Mouse (Mus musculus): ENCODE measurements at regions not wholly inside any gene's neighbourhood (a gene's known extent, or its start where the extent isn't known, plus 50 kb on each side); places are given as distances from the start of the nearest gene placed in this dataset.

- intact Hi-C loops (cut with DNase I), result no loop called here
- DNase-seq (ENCODE audit: low spot score in 2 of 2), result no peak
Observed at GRCm38 (mm10) chr10:43709278-43710033, 131.4 kb downstream of the Cd24a start.

DNA sequence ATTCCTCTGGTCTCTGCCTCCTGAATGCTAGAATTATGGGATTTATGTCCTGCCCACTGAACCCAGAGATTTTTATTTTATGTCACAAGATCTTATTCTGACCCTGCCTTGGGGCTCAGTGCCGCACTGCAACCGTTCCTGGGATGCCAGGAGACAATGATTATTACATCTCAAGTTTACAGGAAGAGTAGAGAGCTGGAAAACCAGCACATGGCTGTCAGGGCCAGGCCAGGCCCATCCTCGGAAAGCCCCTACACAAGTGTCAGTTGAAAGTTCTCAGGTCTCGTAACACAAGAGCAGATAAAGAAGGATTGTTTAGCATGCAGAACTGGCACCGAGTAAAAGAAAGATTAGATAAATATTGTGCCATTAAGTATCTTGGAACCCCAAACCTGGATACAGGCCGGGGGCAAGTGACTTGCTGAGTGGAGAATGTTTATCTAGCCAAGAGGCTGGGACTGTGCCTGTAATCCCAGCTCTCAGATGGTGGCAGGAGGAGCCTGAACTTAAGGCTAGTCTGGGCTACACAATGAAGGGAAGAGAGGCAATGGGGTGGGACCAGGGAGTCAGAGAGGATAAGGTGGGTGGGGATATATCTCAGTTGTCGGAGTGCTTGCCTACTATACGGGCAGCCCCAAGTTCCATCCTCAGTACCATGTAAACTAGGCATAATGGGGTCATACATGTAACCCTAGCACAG, 132.3 kb downstream of the Cd24a start:
- intact Hi-C loops (cut with DNase I), result no loop called here

GRCm38 (mm10) chr10:43710886-43711256, 132.8 kb downstream of the Cd24a start:
- no peak for DNase-seq (ENCODE audit: low spot score in 2 of 2)
- intact Hi-C loops (cut with DNase I), result no loop called here

More for the DNA sequence above, 132.3 kb downstream of the Cd24a start:
- no peak for DNase-seq (ENCODE audit: low spot score in 2 of 2)

- DNase-seq (ENCODE audit: low spot score in 2 of 2), result no peak
- intact Hi-C loops (cut with DNase I), result no loop called here
Observed at GRCm38 (mm10) chr10:43712657-43713056, 134.6 kb downstream of the Cd24a start.

- intact Hi-C loops (cut with DNase I), result no loop called here
Observed at GRCm38 (mm10) chr10:43718768-43719167, 140.7 kb downstream of the Cd24a start.

GRCm38 (mm10) chr10:43721356-43721755, 143.3 kb downstream of the Cd24a start:
- DNase-seq (ENCODE audit: low spot score in 2 of 2), result no peak
- intact Hi-C loops (cut with DNase I), result loop anchor here (10.0 kb wide), 1 partner anchor 147 kb away; the partner anchor contains the start of gene Cd24a

More at GRCm38 (mm10) chr10:43718768-43719167, 140.7 kb downstream of the Cd24a start:
- DNase-seq (ENCODE audit: low spot score in 2 of 2), result no peak

DNA sequence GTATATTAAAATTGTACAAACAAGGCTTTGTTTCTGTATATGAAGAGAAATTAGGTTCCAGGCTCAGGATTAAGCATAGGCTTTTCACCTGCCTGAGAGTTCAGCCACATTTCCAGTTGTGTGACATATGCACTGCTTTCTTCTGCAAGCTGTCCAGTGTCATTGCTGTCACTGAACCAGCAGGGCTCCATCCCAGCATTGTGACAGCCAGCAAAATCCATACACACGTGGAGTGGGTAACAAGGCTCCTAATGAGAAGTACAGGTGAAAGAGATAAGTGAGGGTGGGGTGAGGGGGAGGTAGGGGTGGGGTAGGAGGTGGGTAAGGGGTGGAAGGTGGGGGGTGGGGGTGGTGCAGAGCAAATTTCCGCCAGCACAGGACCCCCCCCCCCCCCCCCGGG, 144.1 kb downstream of the Cd24a start:
- no peak for DNase-seq (ENCODE audit: low spot score in 2 of 2)
- intact Hi-C loops (cut with DNase I), result loop anchor here (10.0 kb wide), 1 partner anchor 147 kb away; the partner anchor contains the start of gene Cd24a

DNA sequence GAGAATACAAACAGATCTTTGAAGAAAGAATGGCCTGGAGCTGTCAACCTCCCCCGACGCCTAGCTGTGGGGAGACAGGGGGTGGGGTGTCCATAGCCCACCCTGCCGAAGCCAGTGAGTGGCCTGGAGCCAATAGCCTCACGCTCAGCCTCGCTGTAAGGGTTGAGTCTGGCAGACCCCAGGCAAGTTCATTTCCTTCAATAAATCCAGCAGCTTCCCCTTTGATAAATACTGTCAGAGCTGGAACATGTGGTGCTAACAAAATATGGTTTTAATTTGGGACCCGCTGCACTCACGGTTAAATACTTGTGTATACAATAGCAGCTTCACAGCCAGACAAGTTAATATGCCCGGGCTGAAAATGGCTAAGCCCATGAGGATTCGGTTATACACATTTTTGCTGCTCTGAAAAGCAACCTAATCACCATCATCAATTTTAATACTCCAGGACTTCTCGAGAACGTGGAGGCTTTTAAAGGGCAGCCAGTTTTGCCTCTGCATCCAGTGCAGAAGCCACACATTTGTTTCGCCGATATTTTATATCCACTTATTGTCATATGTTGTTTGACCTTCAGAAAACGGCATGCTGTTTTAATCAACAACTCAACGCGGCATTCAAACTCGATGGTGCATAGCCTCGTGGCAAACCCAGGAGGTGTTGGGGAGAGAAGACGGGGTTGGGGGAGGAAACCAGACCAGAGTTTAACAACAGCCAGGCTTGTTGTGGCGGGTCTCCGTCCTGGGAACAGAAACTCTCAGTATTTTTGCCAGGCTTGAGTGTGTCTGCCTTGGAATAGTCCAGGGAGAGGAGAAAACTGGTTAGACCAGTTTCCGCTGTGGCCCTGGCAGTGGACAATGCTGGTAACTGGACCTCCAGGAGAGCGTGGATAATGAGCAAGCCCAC, 144.9 kb downstream of the Cd24a start:
- intact Hi-C loops (cut with DNase I), result loop anchor here (10.0 kb wide), 1 partner anchor 148 kb away; the partner anchor contains the start of gene Cd24a
- no peak for DNase-seq (ENCODE audit: low spot score in 2 of 2)

GRCm38 (mm10) chr10:43723615-43723937, 145.5 kb downstream of the Cd24a start:
- DNase-seq (ENCODE audit: low spot score in 2 of 2), result no peak
- intact Hi-C loops (cut with DNase I), result loop anchor here (10.0 kb wide), 1 partner anchor 149 kb away; the partner anchor contains the start of gene Cd24a

GRCm38 (mm10) chr10:43727746-43728145, 149.7 kb downstream of the Cd24a start:
- no peak for DNase-seq (ENCODE audit: low spot score in 2 of 2)
- intact Hi-C loops (cut with DNase I), result loop anchor here (10.0 kb wide), 1 partner anchor 153 kb away; the partner anchor contains the start of gene Cd24a

DNA sequence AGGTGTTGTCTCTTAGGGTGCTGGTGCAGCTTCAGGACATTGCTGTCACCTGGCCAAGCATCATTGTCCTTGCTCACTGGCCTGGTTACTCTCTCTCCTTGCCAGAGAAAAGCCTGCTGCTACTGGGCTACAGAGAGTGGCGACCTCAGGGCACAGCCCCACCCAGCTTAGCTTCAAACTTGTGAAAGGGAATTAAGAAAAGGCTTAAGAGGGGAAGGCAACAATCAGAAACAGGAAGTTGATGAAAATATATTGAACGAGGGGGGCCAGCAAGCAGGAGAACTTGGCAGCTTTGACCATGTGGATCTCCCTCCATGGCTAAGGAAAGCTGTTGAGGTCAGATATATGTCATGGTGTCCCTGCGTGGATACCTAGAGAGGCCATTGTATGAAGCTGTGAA, 151.1 kb downstream of the Cd24a start:
- intact Hi-C loops (cut with DNase I), result loop anchor here (10.0 kb wide), 1 partner anchor 154 kb away; the partner anchor contains the start of gene Cd24a
- DNase-seq (ENCODE audit: low spot score in 2 of 2), result no peak

GRCm38 (mm10) chr10:43733618-43734415, 155.7 kb downstream of the Cd24a start:
- intact Hi-C loops (cut with DNase I), result no loop called here
- DNase-seq (ENCODE audit: low spot score in 2 of 2), result no peak

DNA sequence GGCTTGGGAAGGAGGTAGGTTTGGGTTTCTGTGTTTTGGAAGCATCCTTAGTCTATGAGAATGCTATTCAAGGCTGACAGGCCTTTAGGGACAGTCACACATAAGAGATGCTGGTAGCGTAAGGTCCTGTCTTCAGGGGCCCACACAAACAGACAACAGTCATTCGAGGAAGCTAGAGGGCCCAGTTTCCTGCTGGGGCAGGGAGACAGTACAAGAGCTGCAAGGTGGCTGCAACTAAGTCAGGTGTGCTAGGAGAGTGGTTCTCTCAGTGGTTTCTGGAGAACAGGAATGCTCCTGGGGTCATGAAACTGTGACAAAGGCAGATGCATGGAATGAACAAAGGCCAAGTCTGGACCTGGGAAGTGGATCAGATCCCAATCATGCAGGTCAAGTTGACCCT, 161.1 kb downstream of the Cd24a start:
- intact Hi-C loops (cut with DNase I), result no loop called here
- DNase-seq (ENCODE audit: low spot score in 2 of 2), result no peak

- intact Hi-C loops (cut with DNase I), result no loop called here
- DNase-seq (ENCODE audit: low spot score in 2 of 2), result no peak
Observed at GRCm38 (mm10) chr10:43739718-43740117, 161.6 kb downstream of the Cd24a start.

- intact Hi-C loops (cut with DNase I), result no loop called here
- DNase-seq (ENCODE audit: low spot score in 2 of 2), result peak in 1 of 2 experiments; percentile 30
Observed at GRCm38 (mm10) chr10:43740204-43740865, 161.2 kb downstream of the Qrsl1 start.

DNA sequence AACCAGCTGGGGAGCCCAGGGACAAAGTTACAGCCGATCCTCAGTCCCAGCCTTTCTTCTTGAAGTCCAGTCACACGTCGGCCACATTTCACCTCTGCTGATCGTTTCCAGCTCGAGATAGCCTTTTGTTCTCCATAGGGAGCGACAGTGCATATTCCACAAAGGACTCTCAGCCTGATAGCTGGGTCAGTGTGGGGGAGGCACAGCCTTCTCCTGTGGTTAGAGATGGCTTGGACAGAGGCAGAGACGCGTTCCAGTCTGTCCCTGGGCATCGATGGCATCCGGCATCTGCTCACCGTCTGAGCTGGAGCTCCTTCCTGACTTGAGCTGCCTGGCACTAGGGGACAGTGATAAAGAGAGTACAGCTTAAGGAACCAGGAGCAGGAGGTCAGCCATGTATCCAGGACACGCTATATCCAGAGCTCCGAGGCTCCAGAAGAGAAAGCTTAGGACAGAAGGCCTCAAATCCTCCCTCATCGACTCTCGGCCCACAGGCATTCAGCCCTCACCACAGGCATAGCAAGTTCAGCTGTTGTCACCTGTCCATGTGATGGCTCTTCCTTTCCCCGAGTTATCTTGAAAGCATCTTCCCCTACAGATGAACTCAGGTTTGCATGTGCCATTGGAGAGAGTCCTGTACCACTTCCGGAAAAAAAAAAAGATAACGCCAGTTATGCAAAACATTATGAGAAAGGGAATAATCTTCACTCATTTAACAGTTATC, 160.0 kb downstream of the Qrsl1 start:
- no peak for DNase-seq (ENCODE audit: low spot score in 2 of 2)
- intact Hi-C loops (cut with DNase I), result no loop called here

DNA sequence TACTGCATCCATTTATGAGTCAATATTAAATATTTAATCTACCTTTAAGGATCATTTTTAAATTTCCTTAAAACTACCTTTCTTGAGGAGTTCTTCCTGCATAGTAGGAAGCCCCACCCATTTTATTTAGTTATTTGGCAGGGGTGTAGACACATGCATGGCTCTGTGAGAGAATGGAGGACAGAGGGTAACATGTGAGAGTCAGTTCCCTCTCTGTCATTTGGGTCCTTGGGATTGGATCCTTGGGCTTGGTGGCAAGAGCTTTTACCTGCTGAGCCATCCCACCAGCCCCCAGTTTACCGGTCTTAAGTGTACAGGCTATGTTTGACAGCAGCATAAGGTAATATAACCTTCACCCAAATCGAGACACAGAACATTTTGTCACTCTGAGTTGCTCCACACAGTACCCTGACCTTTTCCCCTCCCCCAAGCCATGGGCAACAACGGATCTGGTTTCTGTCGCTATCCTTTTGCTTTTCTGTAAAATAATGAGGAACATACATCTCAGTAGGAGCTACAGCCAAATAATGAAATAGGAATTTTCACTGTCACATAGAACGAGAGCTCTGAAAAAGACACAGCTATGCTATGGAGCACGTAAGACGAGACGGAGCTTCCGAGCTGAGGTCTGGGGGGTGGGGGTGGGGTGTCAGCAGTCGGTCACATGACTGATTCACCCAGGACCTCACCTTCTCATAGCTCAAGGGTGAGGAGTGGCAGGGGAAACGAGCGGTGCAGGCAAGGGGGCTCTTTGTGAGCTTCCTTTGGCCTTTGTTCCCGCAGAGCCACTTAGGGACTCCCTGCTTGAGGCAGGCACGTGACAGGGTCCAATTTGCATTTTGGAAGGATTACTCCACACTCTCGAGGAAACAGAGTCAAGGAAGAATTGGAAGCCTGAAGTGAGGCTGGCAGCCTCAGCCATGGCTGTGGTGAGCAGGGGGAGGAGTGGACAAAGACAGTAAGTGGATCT, 159.2 kb downstream of the Qrsl1 start:
- intact Hi-C loops (cut with DNase I), result no loop called here
- DNase-seq (ENCODE audit: low spot score in 2 of 2), result no peak
